In the genomic region with DNA sequence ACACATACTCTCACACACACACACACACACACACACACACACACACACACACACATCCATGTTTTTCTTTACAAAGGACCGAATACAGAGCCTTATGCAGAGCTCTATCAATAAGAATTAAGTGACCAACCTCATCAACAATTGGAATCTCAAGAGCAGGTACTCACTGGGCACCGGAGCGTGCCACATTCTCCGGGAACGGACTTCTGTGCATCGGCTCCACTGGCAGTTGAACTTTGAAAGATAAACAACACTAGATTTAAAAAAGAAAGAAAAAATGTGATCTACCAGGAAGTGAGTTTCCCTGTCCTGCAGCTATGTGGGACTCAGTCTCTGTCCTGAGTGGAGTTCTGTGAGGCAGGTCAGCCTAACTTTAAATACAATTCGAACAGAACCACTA, we compare ENCODE assay signal across 15 mouse cellular contexts.
DNase-seq lines count a peak whose midpoint lies in the region; ATAC-seq and TF ChIP-seq lines count a peak whose summit lies in the region.
"Had no signal": no experiment of that assay in that cellular context is flagged by ENCODE, and none has a peak within 500 bp of the region (broad histone marks: within the 10 kb centered on the region; RNA-seq: fewer than 3 reads in every experiment).

No protein-coding gene starts in this region.

- H3K27ac ChIP-seq in kidney, embryonic 14.5 days (ENCODE audit: low read depth, low read length) = no peak overlapping the region
- no peak overlapping the region for H3K27ac ChIP-seq in hindbrain, embryonic 16.5 days (ENCODE audit: low read depth, low read length)
- H3K27ac ChIP-seq in liver, postnatal 0 days (ENCODE audit: low read depth) = no peak overlapping the region
- H3K27ac ChIP-seq: limb, embryonic 13.5 days; neural tube, embryonic 12.5 days had no signal

- no peak overlapping the region for H3K4me2 ChIP-seq in kidney, embryonic 14.5 days (replicated peaks; ENCODE audit: low read depth, low read length)
- H3K4me2 ChIP-seq in hindbrain, embryonic 16.5 days (ENCODE audit: low read length) = peak overlapping the region; percentile 50; the same call in 1 of the 2 replicates
- H3K4me2 ChIP-seq in liver, postnatal 0 days (ENCODE audit: low read depth, low read length) = peak overlapping the region; percentile 22; the same call in 1 of the 2 replicates
- H3K4me2 ChIP-seq: limb, embryonic 13.5 days; neural tube, embryonic 12.5 days had no signal

- ATAC-seq in kidney, embryonic 14.5 days (ENCODE audit: low FRiP score, low TSS enrichment) = no peak
- no peak for ATAC-seq in hindbrain, embryonic 16.5 days
- ATAC-seq in liver, postnatal 0 days = no peak
- ATAC-seq: CD4-positive, CD25-positive, alpha-beta regulatory T cell, adult 4 months had no signal

- no peak for TF ChIP-seq CTCF in liver, postnatal 0 days (IDR thresholded peaks at IDR 0.05; ENCODE audit: low read depth)

- no peak overlapping the region for H3K4me3 ChIP-seq in kidney, embryonic 14.5 days (ENCODE audit: low read length)
- no peak overlapping the region for H3K4me3 ChIP-seq in hindbrain, embryonic 16.5 days (ENCODE audit: low read length)
- H3K4me3 ChIP-seq in liver, postnatal 0 days (ENCODE audit: low read depth, low read length) = no peak overlapping the region
- H3K4me3 ChIP-seq: limb, embryonic 13.5 days; neural tube, embryonic 12.5 days had no signal

- DNase-seq in kidney, adult 11 months = peak; percentile 9
- peak; percentile 17 for DNase-seq in kidney, adult 18-20 months
- DNase-seq in liver, postnatal 0 days = no peak
- DNase-seq in gastrocnemius, postnatal 36 days = no peak
- no peak for DNase-seq in cerebellum, postnatal 25 days
- DNase-seq in left cerebral cortex, adult 8-10 months (ENCODE audit: low spot score in 2 of 2) = no peak
- DNase-seq: adrenal gland, postnatal 25 days; cerebellum, postnatal 14 days; heart, postnatal 14 days; spleen, adult 18-20 months had no signal

- H3K9me3 ChIP-seq in kidney, embryonic 14.5 days (ENCODE audit: control insufficient read depth, low read length) = no peaks in the 10 kb centered on the region
- no peaks in the 10 kb centered on the region for H3K9me3 ChIP-seq in hindbrain, embryonic 16.5 days (ENCODE audit: control insufficient read depth, low read length)
- no peaks in the 10 kb centered on the region for H3K9me3 ChIP-seq in liver, postnatal 0 days (ENCODE audit: low read length)
- H3K9me3 ChIP-seq: limb, embryonic 13.5 days; neural tube, embryonic 12.5 days had no signal

- no peaks in the 10 kb centered on the region for H3K36me3 ChIP-seq in kidney, embryonic 14.5 days (ENCODE audit: control insufficient read depth, insufficient read depth, low read length)
- no peaks in the 10 kb centered on the region for H3K36me3 ChIP-seq in hindbrain, embryonic 16.5 days (ENCODE audit: control insufficient read depth, insufficient read depth, low read length)
- no peaks in the 10 kb centered on the region for H3K36me3 ChIP-seq in liver, postnatal 0 days (replicated peaks; ENCODE audit: insufficient read depth, low read length)
- H3K36me3 ChIP-seq: limb, embryonic 13.5 days; neural tube, embryonic 12.5 days had no signal

- WGBS in kidney, embryonic 14.5 days = 55% methylated on average over 7 of the region's 7 CpGs
- WGBS in hindbrain, embryonic 16.5 days = 66% methylated on average over 7 of the region's 7 CpGs
- 62% methylated on average over 7 of the region's 7 CpGs for WGBS in liver, postnatal 0 days (ENCODE audit: insufficient replicate concordance)

- intact Hi-C loops in gastrocnemius, postnatal 36 days (cut with DNase I) = no loop called here

- H3K27me3 ChIP-seq in kidney, embryonic 14.5 days (ENCODE audit: control insufficient read depth, insufficient read depth, low read length) = peaks cover 8% of the 10 kb centered on the region
- H3K27me3 ChIP-seq in hindbrain, embryonic 16.5 days (replicated peaks; ENCODE audit: control insufficient read depth, insufficient read depth, low read length) = peaks cover 16% of the 10 kb centered on the region
- H3K27me3 ChIP-seq in liver, postnatal 0 days (ENCODE audit: insufficient read depth, low read length) = no peaks in the 10 kb centered on the region

- 0 out of 2 replicates have a peak, but pooled peaks cover 9% of the 10 kb centered on the region for H3K4me1 ChIP-seq in kidney, embryonic 14.5 days (ENCODE audit: control insufficient read depth, insufficient read depth, low read length)
- H3K4me1 ChIP-seq in hindbrain, embryonic 16.5 days (ENCODE audit: control insufficient read depth, insufficient read depth, low read depth, low read length) = peaks cover 13% of the 10 kb centered on the region
- no peaks in the 10 kb centered on the region for H3K4me1 ChIP-seq in liver, postnatal 0 days (ENCODE audit: insufficient read depth)
- H3K4me1 ChIP-seq: limb, embryonic 13.5 days had no signal

- TF ChIP-seq EP300 in liver, postnatal 0 days (IDR thresholded peaks at IDR 0.05; ENCODE audit: low read depth) = no peak

- no peak overlapping the region for H3K9ac ChIP-seq in kidney, embryonic 14.5 days (ENCODE audit: low read depth, low read length)
- H3K9ac ChIP-seq in hindbrain, embryonic 16.5 days (ENCODE audit: low read depth, low read length) = no peak overlapping the region
- H3K9ac ChIP-seq in liver, postnatal 0 days (replicated peaks) = no peak overlapping the region
- H3K9ac ChIP-seq: limb, embryonic 13.5 days; neural tube, embryonic 12.5 days had no signal

Comparison
In these comparisons a context has a peak if more than half of its experiments do, and no peak if none do; other contexts are left out.
1. DNase-seq: peak in kidney, adult 11 months (single experiment) and kidney, adult 18-20 months (single experiment); none in liver, postnatal 0 days (single experiment), gastrocnemius, postnatal 36 days (0 of 2), cerebellum, postnatal 25 days (0 of 2) and left cerebral cortex, adult 8-10 months (0 of 2).